Mouse (Mus musculus) heart, embryonic 14.5 days (tissue): ENCODE data around the gene Gm27029. TPM values are rescaled to one million over a fixed set of nuclear protein-coding genes. Genes with fewer than 3 reads are reported as not detected.

ENCODE experiments used
- ATAC-seq: fragments of 200-750 bp; cut with Nextera tagmentation; 2 replicates; pipeline ENCODE4 v1.8.0; 2017; ENCODE audit warnings: low read depth, moderate TSS enrichment; ENCODE audit not compliant: insufficient number of reproducible peaks, insufficient read depth, low FRiP score
- H3K27ac ChIP-seq, 2 experiments: fragments of 200-500 bp in 1 of 2; fragments of 300-500 bp in 1 of 2; sonication (generic) in 1 of 2; replicated peaks in 1 of 2; 2 replicates each; pipeline ENCODE4 v1.5.1; 2012 to 2014; ENCODE audit warnings: low read depth in 2 of 2, low read length in 2 of 2, control low read depth in 1 of 2, mild to moderate bottlenecking in 1 of 2, mixed read lengths in 1 of 2; ENCODE audit not compliant: control insufficient read depth in 1 of 2, insufficient read depth in 1 of 2
- H3K27me3 ChIP-seq: fragments of 300-500 bp; sonication (generic); 2 replicates; pipeline ENCODE4 v1.6.1; 2014; ENCODE audit warnings: mild to moderate bottlenecking, low read length, control low read depth; ENCODE audit not compliant: control insufficient read depth, insufficient read depth
- H3K36me3 ChIP-seq: fragments of 300-500 bp; sonication (generic); 2 replicates; pipeline ENCODE4 v1.6.1; 2014; ENCODE audit warnings: mild to moderate bottlenecking, control low read depth, low read length, mixed read lengths; ENCODE audit not compliant: control insufficient read depth, insufficient read depth
- H3K4me1 ChIP-seq, 2 experiments: fragments of 200-500 bp in 1 of 2; fragments of 300-500 bp in 1 of 2; sonication (generic) in 1 of 2; 2 replicates each; pipeline ENCODE4 v1.6.1; 2012 to 2014; ENCODE audit warnings: low read length in 2 of 2, control low read depth in 1 of 2, mixed read lengths in 1 of 2; ENCODE audit not compliant: control insufficient read depth in 2 of 2, insufficient read depth in 2 of 2
- H3K4me2 ChIP-seq: fragments of 300-500 bp; sonication (generic); 2 replicates; pipeline ENCODE4 v1.6.1; 2014; ENCODE audit warnings: mild to moderate bottlenecking, low read length
- H3K4me3 ChIP-seq, 2 experiments: fragments of 200-500 bp in 1 of 2; fragments of 300-500 bp in 1 of 2; sonication (generic) in 1 of 2; 2 replicates each; pipeline ENCODE4 v1.5.1; 2012 to 2014; ENCODE audit warnings: low read length in 2 of 2, mild to moderate bottlenecking in 2 of 2, control low read depth in 1 of 2, low read depth in 1 of 2, moderate library complexity in 1 of 2; ENCODE audit not compliant: control insufficient read depth in 1 of 2, insufficient read depth in 1 of 2
- H3K9ac ChIP-seq: fragments of 300-500 bp; sonication (generic); 2 replicates; pipeline ENCODE4 v1.6.1; 2014; ENCODE audit warnings: mild to moderate bottlenecking, low read length
- H3K9me3 ChIP-seq: fragments of 300-500 bp; sonication (generic); 2 replicates; pipeline ENCODE4 v1.6.1; 2016; ENCODE audit warnings: low read length, control low read depth; ENCODE audit not compliant: control insufficient read depth
- WGBS: fragments of 180-500 bp; shearing (Covaris S2); extraction: QIAGEN DNeasy Blood & Tissue Kit; methylation state at CpG from one replicate; pipeline ENCODE4 v1.1.7; 2014; 5-methylcytosine and 5-hydroxymethylcytosine counted together
- microRNA-seq: library from miRNA; unstranded; fragments of <30 nt; microRNA quantifications from one replicate; pipeline ENCODE4, GENCODE M21; 2016
- polyA plus RNA-seq: library from polyadenylated mRNA; unstranded; fragments of >200 nt; fragmentation: Nextera tagmentation; extraction: Ambion mirVana; gene quantifications from 2 replicates; pipeline ENCODE4 v1.2.1, GENCODE M21; 2014

The Gm27029 gene
- polyA plus RNA-seq, 1 experiment from 2014 or later = 10.2 TPM

DNA sequence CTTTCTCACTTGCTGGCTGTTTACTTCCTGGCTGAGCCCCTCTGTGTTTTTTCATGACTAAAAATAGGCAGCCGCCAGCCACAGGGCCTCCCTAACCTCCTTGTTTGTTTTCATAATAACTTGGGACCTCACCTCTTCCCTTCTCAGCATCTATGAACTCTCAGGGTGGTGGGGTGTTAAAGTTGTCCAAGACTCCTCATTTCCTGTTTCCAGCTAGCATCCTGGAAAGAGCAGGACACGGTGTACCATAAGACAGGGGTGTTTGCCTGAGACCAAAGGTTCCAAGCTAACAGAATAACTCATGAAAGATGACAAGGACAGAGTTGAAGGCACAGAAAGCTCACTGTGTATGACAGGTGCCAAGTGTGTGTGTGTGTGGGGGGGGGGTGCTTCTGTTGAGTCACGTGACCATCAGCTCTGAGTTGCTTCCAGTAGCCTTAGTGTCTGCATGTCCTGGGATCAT, 63.9 kb downstream of the Gm27029 start:
- Histone ChIP-seq H3K9me3 (no peaks in the 10 kb centered on the region), H3K4me3 (no peak overlapping the region), H3K9ac (no peak overlapping the region; the same call in 1 of the 2 replicates), H3K4me1 (peaks cover 19 to 23% of the 10 kb centered on the region in 2 experiments), H3K27ac (peak overlapping the region; percentile 43 to 55), H3K4me2 (no peak overlapping the region), H3K27me3 (no peaks in the 10 kb centered on the region), H3K36me3 (no peaks in the 10 kb centered on the region)
- ATAC-seq = 0 out of 2 replicates have a peak, but pooled peaks have one; percentile 17
- WGBS = 36% methylated on average over 3 of the region's 3 CpGs

DNA sequence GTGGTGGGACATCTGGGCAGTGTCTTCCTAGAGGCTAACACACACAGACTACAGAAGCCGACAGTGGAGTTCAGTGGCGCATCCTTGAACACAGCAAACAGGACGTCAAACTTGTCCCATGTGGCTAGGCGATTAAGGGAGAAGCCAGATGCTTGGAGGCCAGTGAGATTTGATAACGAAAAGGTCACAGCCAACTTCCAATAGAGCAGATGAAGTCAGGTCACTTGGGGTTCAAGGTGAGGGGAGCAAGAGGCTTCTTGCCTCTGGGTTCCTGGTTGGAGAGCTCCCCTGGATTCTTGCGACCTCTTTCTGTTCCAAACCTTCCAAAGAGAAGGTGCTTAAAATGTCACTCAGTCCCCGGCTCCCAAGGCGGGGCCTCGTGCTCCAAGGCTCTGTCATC, 64.8 kb downstream of the Gm27029 start:
- Histone ChIP-seq H3K27ac (peak overlapping the region; percentile 43 to 55), H3K4me1 (peaks cover 19 to 23% of the 10 kb centered on the region in 2 experiments), H3K27me3 (no peaks in the 10 kb centered on the region), H3K9ac (no peak overlapping the region), H3K36me3 (no peaks in the 10 kb centered on the region), H3K4me2 (no peak overlapping the region), H3K4me3 (no peak overlapping the region), H3K9me3 (no peaks in the 10 kb centered on the region)
- no peak for ATAC-seq
- 49% methylated on average over 9 of the region's 9 CpGs for WGBS

DNA sequence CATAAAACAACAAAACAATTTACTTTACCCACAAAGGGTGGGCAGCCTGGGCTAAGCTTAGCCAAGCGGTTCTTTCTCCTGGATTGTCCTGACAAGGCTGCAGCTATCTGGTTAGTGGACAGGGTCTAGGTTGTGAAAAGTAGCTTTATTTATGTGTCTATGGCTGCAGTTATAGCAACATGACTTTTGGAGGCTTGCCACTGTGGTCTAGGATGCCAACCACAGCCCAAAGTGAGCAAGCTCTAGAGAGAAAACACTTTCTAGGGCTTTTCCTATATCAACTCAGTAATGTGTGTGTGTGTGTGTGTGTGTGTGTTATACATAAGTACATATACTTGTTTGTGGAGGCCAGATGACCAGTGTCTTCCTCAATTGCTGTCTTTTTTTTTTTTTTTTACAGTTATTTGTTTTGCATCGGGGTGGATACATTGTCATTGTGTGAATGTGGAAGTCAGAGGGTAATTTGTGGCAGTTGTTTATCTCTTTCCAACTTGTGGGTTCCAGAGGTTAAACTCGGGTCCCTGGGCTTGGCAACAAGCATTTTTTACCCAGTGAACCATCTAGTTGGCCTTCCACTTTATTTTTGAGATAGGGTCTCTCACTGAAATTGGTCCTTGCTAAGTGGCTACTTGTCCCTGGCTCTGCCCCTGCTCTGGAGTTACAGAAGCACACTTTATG, 67.0 kb downstream of the Gm27029 start:
- Histone ChIP-seq H3K36me3 (no peaks in the 10 kb centered on the region), H3K27ac (no peak overlapping the region), H3K9ac (no peak overlapping the region), H3K4me2 (no peak overlapping the region), H3K9me3 (no peaks in the 10 kb centered on the region), H3K4me3 (no peak overlapping the region), H3K4me1 (peaks cover 16 to 18% of the 10 kb centered on the region in 2 experiments), H3K27me3 (no peaks in the 10 kb centered on the region)
- no peak for ATAC-seq
- 72% methylated on average over 3 of the region's 3 CpGs for WGBS

Small RNAs within 50 kb of the gene (microRNA-seq; reads per million reads assigned to microRNA genes)
- 2.0 reads per million for gene Mir6929

Other genes starting within 250 kb of the Gm27029 start
- 0.30 TPM in 1 of 2 replicates, not detected in the other for gene Ccr10, start 249.4 kb downstream of the Gm27029 start, polyA plus RNA-seq
- 13.6 and 16.6 TPM in 2 replicates for gene Ezh1, start 198.3 kb downstream of the Gm27029 start, polyA plus RNA-seq
- gene Ramp2, start 178.8 kb downstream of the Gm27029 start, polyA plus RNA-seq = 272 and 281 TPM in 2 replicates
- 111 and 123 TPM in 2 replicates for gene Vps25, start 171.1 kb downstream of the Gm27029 start, polyA plus RNA-seq
- 5.8 and 9.5 TPM in 2 replicates for gene Wnk4, start 164.2 kb downstream of the Gm27029 start, polyA plus RNA-seq
- gene Cntd1, start 145.8 kb downstream of the Gm27029 start, polyA plus RNA-seq = 0.51 and 1.1 TPM in 2 replicates
- 188 and 203 TPM in 2 replicates for gene Coa3, start 145.7 kb downstream of the Gm27029 start, polyA plus RNA-seq
- 134 and 149 TPM in 2 replicates for gene Becn1, start 122.5 kb downstream of the Gm27029 start, polyA plus RNA-seq
- 62.5 and 66.5 TPM in 2 replicates for gene Psme3, start 108.6 kb downstream of the Gm27029 start, polyA plus RNA-seq
- gene Aoc2, start 99.7 kb downstream of the Gm27029 start, polyA plus RNA-seq = 0.55 and 0.84 TPM in 2 replicates
- 1.4 and 1.9 TPM in 2 replicates for gene Aoc3, start 94.2 kb downstream of the Gm27029 start, polyA plus RNA-seq
- not detected in 2 replicates for gene G6pc, start 57.2 kb downstream of the Gm27029 start, polyA plus RNA-seq
- 42.2 and 45.4 TPM in 2 replicates for gene Aarsd1, start 7.2 kb downstream of the Gm27029 start, polyA plus RNA-seq
- 10.1 and 10.7 TPM in 2 replicates for gene Rundc1, start 289 bp upstream of the Gm27029 start, polyA plus RNA-seq
- gene Ptges3l, start 537 bp upstream of the Gm27029 start, polyA plus RNA-seq = 81.7 and 96.0 TPM in 2 replicates
- gene Rpl27, start 17.5 kb upstream of the Gm27029 start, polyA plus RNA-seq = 245 and 260 TPM in 2 replicates
- 17.1 and 17.3 TPM in 2 replicates for gene Ifi35, start 23.6 kb upstream of the Gm27029 start, polyA plus RNA-seq
- 5.4 and 9.0 TPM in 2 replicates for gene Rnd2, start 40.2 kb upstream of the Gm27029 start, polyA plus RNA-seq
- gene Vat1, start 41.4 kb upstream of the Gm27029 start, polyA plus RNA-seq = 24.7 and 31.6 TPM in 2 replicates
- gene Brca1, start 127.2 kb upstream of the Gm27029 start, polyA plus RNA-seq = 7.5 and 8.3 TPM in 2 replicates
- 62.6 and 70.0 TPM in 2 replicates for gene Nbr1, start 127.4 kb upstream of the Gm27029 start, polyA plus RNA-seq
- gene Tmem106a, start 157.4 kb upstream of the Gm27029 start, polyA plus RNA-seq = 3.6 and 4.1 TPM in 2 replicates
- not detected in 2 replicates for gene Gm11634, start 174.5 kb upstream of the Gm27029 start, polyA plus RNA-seq
- 42.4 and 48.4 TPM in 2 replicates for gene Rdm1, start 202.4 kb upstream of the Gm27029 start, polyA plus RNA-seq
- 6.2 and 6.7 TPM in 2 replicates for gene Arl4d, start 240.7 kb upstream of the Gm27029 start, polyA plus RNA-seq